Mouse (Mus musculus) ES-E14 (cell line): ENCODE measurements at regions not wholly inside any gene's neighbourhood (a gene's known extent, or its start where the extent isn't known, plus 50 kb on each side); places are given as distances from the start of the nearest gene placed in this dataset.

ENCODE experiments used
- CHD2 ChIP-seq: IDR thresholded peaks from 2 replicates; pipeline ENCODE4 v1.6.1; 2014; ENCODE audit warnings: mild to moderate bottlenecking, low read depth, low read length, inconsistent platforms
- ZC3H11A ChIP-seq: IDR thresholded peaks from 2 replicates; pipeline ENCODE4 v1.6.1; 2012; ENCODE audit warnings: low read depth, mild to moderate bottlenecking, inconsistent platforms, low read length, borderline replicate concordance
- ZNF384 ChIP-seq: IDR thresholded peaks from 2 replicates; pipeline ENCODE4 v1.6.1; 2012; ENCODE audit warnings: low read depth, low read length, inconsistent platforms

DNA sequence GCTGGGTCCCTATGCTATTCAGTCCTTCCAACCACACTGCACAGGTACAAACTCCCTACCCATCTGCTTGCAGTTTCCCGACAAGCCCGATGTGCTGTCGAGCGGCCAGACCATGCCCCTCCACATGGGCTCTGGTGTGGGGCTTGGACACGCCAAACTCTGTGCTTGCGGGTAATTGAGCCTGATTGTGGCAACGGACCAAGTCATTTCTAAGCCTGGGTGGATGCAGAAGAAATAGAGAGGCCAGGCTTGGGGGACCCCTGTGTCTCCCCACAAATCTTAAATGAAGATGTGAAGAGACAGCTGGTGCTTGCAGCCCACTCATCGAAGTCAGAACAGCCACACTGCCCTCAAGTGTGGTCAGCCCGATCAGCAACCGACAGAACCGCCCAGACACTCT, 66.1 kb downstream of the Ubiad1 start:
- no peak for TF ChIP-seq ZNF384
- TF ChIP-seq ZC3H11A = no peak
- TF ChIP-seq CHD2 = no peak
